In genomic region chr5:24985434-24986176, GRCm38 (mm10) we compare ENCODE assay signal across 9 mouse cellular contexts.
DNase-seq lines count a peak whose midpoint lies in the region; ATAC-seq and TF ChIP-seq lines count a peak whose summit lies in the region.
"Had no signal": no experiment of that assay in that cellular context is flagged by ENCODE, and none has a peak within 500 bp of the region (broad histone marks: within the 10 kb centered on the region; RNA-seq: fewer than 3 reads in every experiment).

No protein-coding gene starts in this region.

- WGBS in kidney, postnatal 0 days = 70% methylated on average over 11 of the region's 11 CpGs
- 82% methylated on average over 11 of the region's 11 CpGs for WGBS in forebrain, embryonic 11.5 days
- 42% methylated on average over 11 of the region's 11 CpGs for WGBS in hindbrain, embryonic 16.5 days
- 32% methylated on average over 11 of the region's 11 CpGs for WGBS in midbrain, embryonic 16.5 days

- no peak for ATAC-seq in kidney, postnatal 0 days (replicated peaks; ENCODE audit: low FRiP score, low read depth)
- ATAC-seq in forebrain, embryonic 11.5 days (replicated peaks; ENCODE audit: low FRiP score) = no peak
- peak; percentile 88 for ATAC-seq in hindbrain, embryonic 16.5 days
- ATAC-seq in midbrain, embryonic 16.5 days = peak; percentile 87

- H3K9me3 ChIP-seq in kidney, postnatal 0 days (replicated peaks; ENCODE audit: low read length) = no peaks in the 10 kb centered on the region
- no peaks in the 10 kb centered on the region for H3K9me3 ChIP-seq in forebrain, embryonic 11.5 days (ENCODE audit: control insufficient read depth, low read length)
- H3K9me3 ChIP-seq in hindbrain, embryonic 16.5 days (ENCODE audit: control insufficient read depth, low read length) = no peaks in the 10 kb centered on the region
- no peaks in the 10 kb centered on the region for H3K9me3 ChIP-seq in midbrain, embryonic 16.5 days (replicated peaks; ENCODE audit: control insufficient read depth, low read length, poor library complexity, severe bottlenecking)

- DNase-seq in kidney, postnatal 0 days (ENCODE audit: low spot score) = no peak
- DNase-seq in kidney, postnatal 4 days = no peak
- DNase-seq in forebrain, embryonic 11.5 days (ENCODE audit: low spot score) = no peak
- DNase-seq in spleen, postnatal 10 days (ENCODE audit: low spot score in 2 of 2) = no peak
- DNase-seq in adrenal gland, postnatal 4 days (ENCODE audit: low spot score in 2 of 2) = no peak
- DNase-seq in thymus, postnatal 36 days = no peak

- peak overlapping the region; percentile 11; the same call in 1 of the 2 replicates for H3K27ac ChIP-seq in kidney, postnatal 0 days
- peak overlapping the region; percentile 53 for H3K27ac ChIP-seq in forebrain, embryonic 11.5 days (ENCODE audit: low read depth, low read length)
- peak overlapping the region; percentile 93 for H3K27ac ChIP-seq in hindbrain, embryonic 16.5 days (ENCODE audit: low read depth, low read length)
- H3K27ac ChIP-seq in midbrain, embryonic 16.5 days (ENCODE audit: low read length) = peak overlapping the region; percentile 98

- H3K4me1 ChIP-seq in kidney, postnatal 0 days (replicated peaks; ENCODE audit: insufficient read depth, low read length) = 0 out of 2 replicates have a peak, but pooled peaks cover 6% of the 10 kb centered on the region
- H3K4me1 ChIP-seq in forebrain, embryonic 11.5 days (replicated peaks; ENCODE audit: control insufficient read depth, insufficient read depth, low read length) = peaks cover 3% of the 10 kb centered on the region; the same call in 1 of the 2 replicates
- peaks cover 18% of the 10 kb centered on the region for H3K4me1 ChIP-seq in hindbrain, embryonic 16.5 days (ENCODE audit: control insufficient read depth, insufficient read depth, low read depth, low read length)
- peaks cover 28% of the 10 kb centered on the region for H3K4me1 ChIP-seq in midbrain, embryonic 16.5 days (ENCODE audit: control insufficient read depth, insufficient read depth, low read length)

- H3K4me2 ChIP-seq in kidney, postnatal 0 days (ENCODE audit: low read length) = no peak overlapping the region
- H3K4me2 ChIP-seq in forebrain, embryonic 11.5 days (ENCODE audit: low read depth, low read length, severe bottlenecking) = no peak overlapping the region
- peak overlapping the region; percentile 52 for H3K4me2 ChIP-seq in hindbrain, embryonic 16.5 days (ENCODE audit: low read length)
- H3K4me2 ChIP-seq in midbrain, embryonic 16.5 days (ENCODE audit: low read length) = peak overlapping the region; percentile 56

- no peaks in the 10 kb centered on the region for H3K36me3 ChIP-seq in kidney, postnatal 0 days (ENCODE audit: insufficient read depth, low read length)
- H3K36me3 ChIP-seq in forebrain, embryonic 11.5 days (ENCODE audit: control insufficient read depth, insufficient read depth, low read length) = no peaks in the 10 kb centered on the region
- no peaks in the 10 kb centered on the region for H3K36me3 ChIP-seq in hindbrain, embryonic 16.5 days (ENCODE audit: control insufficient read depth, insufficient read depth, low read length)
- H3K36me3 ChIP-seq in midbrain, embryonic 16.5 days (ENCODE audit: control insufficient read depth, insufficient read depth, low read length) = no peaks in the 10 kb centered on the region

- no peak for TF ChIP-seq CTCF in kidney, postnatal 0 days (IDR thresholded peaks at IDR 0.05; ENCODE audit: low read depth)

- no peak overlapping the region for H3K4me3 ChIP-seq in kidney, postnatal 0 days (replicated peaks; ENCODE audit: low read depth, low read length)
- H3K4me3 ChIP-seq in forebrain, embryonic 11.5 days (ENCODE audit: low read depth, low read length) = no peak overlapping the region
- H3K4me3 ChIP-seq in hindbrain, embryonic 16.5 days (ENCODE audit: low read length) = peak overlapping the region; percentile 28
- peak overlapping the region; percentile 37 for H3K4me3 ChIP-seq in midbrain, embryonic 16.5 days (ENCODE audit: low read depth, low read length)
- H3K4me3 ChIP-seq: erythroblast, embryonic 14.5 days had no signal

- H3K27me3 ChIP-seq in kidney, postnatal 0 days (ENCODE audit: insufficient read depth, low read length) = no peaks in the 10 kb centered on the region
- no peaks in the 10 kb centered on the region for H3K27me3 ChIP-seq in forebrain, embryonic 11.5 days (ENCODE audit: control insufficient read depth, insufficient read depth, low read length)
- H3K27me3 ChIP-seq in hindbrain, embryonic 16.5 days (replicated peaks; ENCODE audit: control insufficient read depth, insufficient read depth, low read length) = no peaks in the 10 kb centered on the region
- H3K27me3 ChIP-seq in midbrain, embryonic 16.5 days (ENCODE audit: control insufficient read depth, insufficient read depth, low read depth, low read length) = no peaks in the 10 kb centered on the region

- H3K9ac ChIP-seq in kidney, postnatal 0 days (ENCODE audit: low read depth, low read length) = no peak overlapping the region
- H3K9ac ChIP-seq in forebrain, embryonic 11.5 days (ENCODE audit: low read length) = no peak overlapping the region
- H3K9ac ChIP-seq in hindbrain, embryonic 16.5 days (ENCODE audit: low read depth, low read length) = peak overlapping the region; percentile 62
- H3K9ac ChIP-seq in midbrain, embryonic 16.5 days (ENCODE audit: low read depth, low read length) = peak overlapping the region; percentile 72

Comparison
In these comparisons a context has a peak if more than half of its experiments do, and no peak if none do; other contexts are left out.
1. ATAC-seq: peak in hindbrain, embryonic 16.5 days (single experiment) and midbrain, embryonic 16.5 days (single experiment); none in kidney, postnatal 0 days (single experiment) and forebrain, embryonic 11.5 days (single experiment).
2. H3K27ac ChIP-seq: peak in every context shown above with its lines; median percentile 98 in midbrain, embryonic 16.5 days; 93 in hindbrain, embryonic 16.5 days; 53 in forebrain, embryonic 11.5 days; 11 in kidney, postnatal 0 days.
3. H3K4me2 ChIP-seq: peak in hindbrain, embryonic 16.5 days (single experiment) and midbrain, embryonic 16.5 days (single experiment); none in kidney, postnatal 0 days (single experiment) and forebrain, embryonic 11.5 days (single experiment).
4. H3K4me3 ChIP-seq: peak in hindbrain, embryonic 16.5 days (single experiment) and midbrain, embryonic 16.5 days (single experiment); none in kidney, postnatal 0 days (single experiment) and forebrain, embryonic 11.5 days (single experiment).
5. H3K9ac ChIP-seq: peak in hindbrain, embryonic 16.5 days (single experiment) and midbrain, embryonic 16.5 days (single experiment); none in kidney, postnatal 0 days (single experiment) and forebrain, embryonic 11.5 days (single experiment).